Mouse (Mus musculus): ENCODE results near the gene Prkaca.
"Not testable (repeated sequence)": the region's sequence is repeated elsewhere in the genome, so short reads cannot be mapped to it uniquely, and the experiment has no call there.

DNA sequence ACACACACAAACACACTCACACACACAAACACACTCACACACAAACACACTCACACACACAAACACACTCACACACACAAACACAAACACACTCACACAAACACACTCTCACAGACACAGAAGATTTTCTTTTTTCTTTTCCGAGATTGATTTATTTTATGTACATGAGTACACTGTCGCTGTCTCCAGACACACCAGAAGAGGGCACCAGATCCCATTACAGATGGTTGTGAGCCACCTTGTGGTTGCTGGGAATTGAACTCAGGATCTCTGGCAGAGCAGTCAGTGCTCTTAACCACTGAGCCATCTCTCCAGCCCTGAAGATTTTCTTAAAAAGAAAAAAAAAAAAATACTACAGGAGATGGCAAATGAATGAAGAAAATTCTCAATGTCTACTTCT lies 10.4 kb downstream of the Prkaca start:
- TF ChIP-seq POLR2A (IDR thresholded peaks at IDR 0.05; ENCODE audit: extremely low read depth, insufficient read depth, low read length); CTCF (IDR thresholded peaks at IDR 0.05; ENCODE audit: low read depth, low read length): not testable (repeated sequence)
